Mouse (Mus musculus) adipocyte (in vitro differentiated cells): ENCODE data around the gene Ctnna3.
"Not testable (repeated sequence)": the region's sequence is repeated elsewhere in the genome, so short reads cannot be mapped to it uniquely, and the experiment has no call there.

Source experiments
- DNase-seq: peaks from one replicate; pipeline ENCODE4 v3.0.0-alpha.2; 2016; ENCODE audit warnings: low spot score

Ctnna3 gene

DNA sequence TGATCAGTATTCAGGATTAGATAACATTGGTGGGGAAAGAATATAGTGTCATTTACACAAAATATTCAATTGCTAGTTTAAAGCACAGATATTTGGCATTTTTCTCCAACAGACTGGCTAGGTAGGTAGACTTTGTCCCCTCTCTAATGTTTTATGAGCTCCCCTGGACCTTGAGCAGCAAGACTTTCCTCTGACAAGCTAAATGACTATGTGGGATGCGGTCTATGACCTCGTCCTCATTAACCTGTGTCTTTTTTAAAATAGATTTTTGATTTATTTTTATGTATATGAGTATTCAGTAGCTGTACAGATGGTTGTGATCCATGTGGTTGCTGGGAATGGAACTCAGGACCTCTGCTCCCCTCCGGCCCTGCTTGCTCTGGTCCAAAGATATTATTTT lies 1471.8 kb downstream of the Ctnna3 start:
- DNase-seq: no peak

DNA sequence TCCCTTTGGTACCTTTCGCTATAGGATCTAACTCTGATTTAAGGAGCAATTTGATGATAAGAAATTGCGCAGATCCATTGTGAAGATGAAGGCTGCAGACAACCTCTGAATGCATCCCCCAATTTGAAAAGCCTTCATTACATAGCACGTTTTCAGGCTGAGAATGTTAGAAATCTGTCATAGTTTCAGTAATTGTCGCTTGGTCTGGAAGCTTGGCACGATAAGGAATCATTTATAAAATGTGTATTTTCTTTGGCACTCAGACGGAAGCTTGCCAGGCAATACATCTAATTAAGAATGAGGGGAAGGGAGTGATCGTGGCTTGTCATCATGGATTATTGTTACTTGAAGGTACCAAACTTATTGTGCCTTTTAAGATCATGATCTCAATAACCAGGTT lies 1511.1 kb downstream of the Ctnna3 start:
- no peak for DNase-seq

DNA sequence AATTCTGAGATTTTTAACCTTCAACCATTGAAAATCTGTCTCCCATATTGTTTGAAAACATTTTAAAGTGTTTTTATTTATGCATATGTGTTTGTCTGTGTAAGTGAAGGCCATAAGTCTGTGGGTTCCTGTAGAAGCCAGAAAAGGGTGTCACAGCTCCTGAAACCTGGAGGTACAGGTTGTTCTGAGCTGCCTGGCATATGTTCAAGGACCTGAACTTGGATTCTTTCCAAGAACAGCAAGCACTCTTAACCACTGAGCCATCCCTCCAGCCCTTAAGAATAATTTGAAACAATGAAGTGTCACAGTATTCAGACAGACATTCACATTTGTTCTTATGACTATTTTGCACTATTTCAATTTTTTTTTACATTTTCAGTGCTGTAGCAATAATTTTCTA lies 1528.5 kb downstream of the Ctnna3 start:
- DNase-seq: no peak

DNA sequence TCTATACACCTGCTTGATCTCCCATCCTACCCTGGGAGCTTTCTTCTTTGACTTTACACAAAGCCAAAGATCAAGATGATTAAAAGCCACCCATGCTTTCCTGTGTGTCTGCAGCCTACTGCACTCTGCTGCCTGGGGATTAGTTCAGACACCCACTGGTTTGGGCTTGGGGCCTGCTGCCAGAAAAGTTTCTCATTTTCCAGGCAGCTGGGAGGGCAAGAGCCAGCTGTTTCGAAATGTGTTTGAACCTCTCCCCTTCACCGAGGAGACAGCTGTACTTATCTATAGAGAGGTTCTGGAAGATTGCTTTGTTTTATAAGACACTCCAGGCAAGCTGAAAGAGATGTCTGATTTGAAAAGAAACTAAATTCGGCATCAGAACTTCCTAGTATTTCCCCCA lies 1563.0 kb downstream of the Ctnna3 start:
- no peak for DNase-seq

DNA sequence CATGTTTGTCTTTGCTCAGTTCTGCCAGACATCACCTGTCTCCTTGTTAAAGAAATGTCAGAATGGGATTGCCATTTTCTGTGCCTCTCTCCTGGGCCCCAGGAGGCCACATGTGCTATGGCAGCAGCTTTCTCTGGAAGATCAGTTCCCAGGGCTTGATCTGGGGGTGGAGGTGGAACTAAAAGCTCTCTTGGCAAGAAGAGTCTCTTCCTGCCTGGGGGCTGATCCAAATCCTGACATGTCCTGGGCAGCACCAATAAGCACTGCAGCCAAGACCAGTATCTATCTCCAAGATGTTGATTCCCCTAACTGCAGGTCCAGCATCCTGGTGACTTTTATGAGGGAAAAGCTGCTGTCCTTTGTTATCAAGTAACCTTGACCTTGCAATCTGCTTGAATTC lies 1583.6 kb downstream of the Ctnna3 start:
- no peak for DNase-seq

DNA sequence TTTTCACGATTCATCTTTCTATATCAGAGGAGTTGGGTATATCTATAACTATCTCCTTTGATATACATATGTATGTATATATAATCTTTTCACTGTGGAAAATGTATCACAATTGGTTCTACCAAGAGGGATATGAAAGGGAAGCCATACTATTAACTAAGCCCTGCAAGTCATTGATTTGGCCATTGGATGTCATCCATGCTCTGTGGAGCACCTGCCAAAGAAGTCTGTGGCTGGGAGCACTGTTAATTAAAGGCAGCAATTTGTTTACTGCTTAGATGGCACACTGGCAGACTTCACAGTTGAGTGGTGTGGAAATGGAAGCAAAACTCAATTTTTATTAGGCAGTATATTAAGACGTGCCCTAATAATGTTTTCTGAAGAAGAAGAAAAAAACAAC lies 1592.8 kb downstream of the Ctnna3 start:
- DNase-seq: no peak

DNA sequence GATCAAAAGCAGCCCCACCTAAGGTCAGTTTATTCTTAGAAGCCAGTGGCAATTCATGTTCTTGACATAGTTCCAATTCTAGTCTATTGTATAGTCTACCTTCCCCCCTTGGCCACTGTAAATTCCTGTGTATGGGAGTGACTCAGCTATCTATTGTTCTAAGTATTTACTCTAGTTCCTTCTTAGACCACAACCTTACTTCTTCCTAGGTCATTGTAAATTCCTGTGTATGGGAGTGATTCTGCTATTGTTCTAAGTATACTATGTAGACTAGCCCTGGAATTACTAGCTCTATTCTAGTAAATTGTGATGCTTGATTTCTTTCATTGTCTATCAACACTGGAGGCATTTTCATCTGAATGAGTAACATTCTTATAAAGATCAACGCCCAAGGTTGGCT lies 1603.6 kb downstream of the Ctnna3 start:
- DNase-seq: not testable (repeated sequence)
